Mouse (Mus musculus) embryo, embryonic 10 days (tissue): ENCODE measurements around the gene Hoxb5.
A peak's percentile ranks its signal among the peaks of the same experiment; 100 is the strongest.

Source experiments
- DNase-seq: peaks from one replicate; pipeline ENCODE4 v3.0.0-alpha.2; 2015; ENCODE audit warnings: low spot score

Hoxb5 gene

DNA sequence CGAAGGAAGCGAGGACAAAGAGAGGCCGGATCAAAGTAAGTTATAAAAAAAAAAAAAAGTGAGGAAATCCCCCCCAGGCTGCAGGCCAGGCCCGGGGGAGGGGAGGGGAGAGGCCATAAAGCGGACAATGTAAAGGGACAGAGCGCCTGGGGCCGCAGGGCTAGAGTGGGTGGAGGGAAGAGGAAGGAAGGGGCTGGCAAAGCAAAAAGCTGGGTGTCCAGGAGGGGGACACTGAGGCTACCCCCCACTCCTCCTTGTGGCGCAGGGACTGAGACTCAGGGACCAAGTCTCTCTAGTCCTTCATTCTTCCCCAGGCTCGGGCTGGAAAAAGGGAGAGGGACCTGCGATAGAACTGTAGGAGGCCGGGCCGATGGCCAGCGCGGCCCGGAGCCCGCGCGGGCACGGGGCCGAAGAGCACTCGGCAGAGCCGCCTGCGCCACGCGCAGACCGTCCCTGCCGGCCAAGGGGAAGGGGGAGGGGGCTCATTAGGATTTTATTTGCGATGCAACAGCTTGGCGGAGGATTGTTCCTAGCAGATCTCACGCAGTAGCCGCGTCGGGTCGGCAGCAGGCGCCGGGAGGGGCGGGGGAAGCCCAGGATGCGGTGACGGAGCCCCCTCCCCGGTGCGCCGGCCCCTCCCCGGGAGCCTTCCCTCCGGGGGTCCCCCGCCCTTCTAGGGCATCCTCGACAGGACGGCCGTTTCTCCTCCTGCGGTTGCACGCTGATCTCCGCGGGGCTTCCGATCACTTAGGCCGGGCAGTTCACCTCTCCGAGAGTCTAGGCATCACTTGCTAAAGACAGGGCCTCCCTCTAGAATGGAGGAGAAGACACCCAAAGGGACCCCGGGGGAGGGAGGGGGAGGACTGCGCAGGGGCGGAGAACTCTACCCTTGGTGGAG, 30.9 kb upstream of the Hoxb5 start:
- peak; percentile 54 for DNase-seq

DNA sequence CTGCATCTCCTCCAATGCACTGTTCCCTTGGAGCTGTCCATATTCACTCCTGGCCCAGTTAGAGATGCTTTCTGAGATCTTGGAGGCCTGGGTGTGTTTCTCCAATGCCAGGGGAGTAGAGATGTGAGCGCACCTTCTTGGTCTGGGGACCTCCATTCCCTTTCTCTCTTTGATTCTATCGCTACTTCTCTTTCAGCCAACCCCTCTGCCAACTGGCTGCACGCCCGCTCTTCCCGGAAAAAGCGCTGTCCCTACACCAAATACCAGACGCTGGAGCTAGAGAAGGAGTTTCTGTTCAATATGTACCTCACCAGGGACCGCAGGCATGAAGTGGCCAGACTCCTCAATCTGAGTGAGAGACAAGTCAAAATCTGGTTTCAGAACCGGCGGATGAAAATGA, 28.7 kb upstream of the Hoxb5 start:
- no peak for DNase-seq

- DNase-seq = no peak
Measured at GRCm38 (mm10) chr11:96275896-96276295, 27.2 kb upstream of the Hoxb5 start.

DNA sequence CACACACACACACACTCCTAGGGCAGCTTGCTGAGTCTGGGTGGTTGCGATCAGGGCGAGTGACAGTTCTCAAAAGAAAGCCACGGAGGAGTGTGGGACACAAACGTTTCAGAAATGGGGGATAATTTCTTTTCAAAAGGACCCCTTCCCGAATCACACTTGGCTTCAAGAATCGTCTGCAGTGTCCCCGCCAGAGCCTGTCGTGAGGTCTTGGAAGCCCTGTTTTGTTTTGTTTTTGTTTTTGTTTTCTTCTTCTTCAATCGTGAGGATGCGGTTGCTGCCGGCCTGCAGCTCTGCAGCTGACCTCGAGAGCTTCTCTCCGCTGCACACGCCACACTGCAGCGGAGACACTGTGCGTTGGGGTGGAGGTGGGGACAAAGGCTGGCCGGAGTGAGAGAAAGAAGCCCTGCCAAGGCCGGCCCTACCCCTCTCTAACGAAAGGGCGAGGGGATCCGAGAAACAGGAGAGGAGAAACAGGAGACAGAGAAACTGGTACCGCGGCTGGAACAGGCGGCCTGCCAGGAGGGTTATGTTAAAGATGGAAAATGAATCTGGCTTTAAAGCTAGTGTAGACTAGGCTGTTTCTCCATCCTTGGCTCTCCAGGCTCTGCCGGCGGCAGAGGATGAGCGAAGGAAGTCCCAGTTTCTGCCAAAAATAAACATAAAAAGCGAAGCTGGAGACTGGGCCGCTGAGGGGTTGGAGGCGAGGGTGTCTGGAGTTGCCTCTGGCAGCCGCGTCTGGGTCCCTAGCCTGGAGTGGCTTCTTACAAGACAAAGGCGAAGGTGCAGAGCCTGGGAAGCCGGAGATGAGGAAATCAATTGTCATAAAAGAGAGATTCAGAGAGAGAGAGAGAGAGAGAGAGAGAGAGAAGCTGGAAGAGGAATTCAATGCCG, 25.7 kb upstream of the Hoxb5 start:
- DNase-seq = no peak

- DNase-seq = no peak
Measured at GRCm38 (mm10) chr11:96278324-96278723, 24.8 kb upstream of the Hoxb5 start.

GRCm38 (mm10) chr11:96278773-96279172, 24.4 kb upstream of the Hoxb5 start:
- DNase-seq = peak; percentile 93

- DNase-seq = no peak
Measured at GRCm38 (mm10) chr11:96279421-96280233, 23.5 kb upstream of the Hoxb5 start.

DNA sequence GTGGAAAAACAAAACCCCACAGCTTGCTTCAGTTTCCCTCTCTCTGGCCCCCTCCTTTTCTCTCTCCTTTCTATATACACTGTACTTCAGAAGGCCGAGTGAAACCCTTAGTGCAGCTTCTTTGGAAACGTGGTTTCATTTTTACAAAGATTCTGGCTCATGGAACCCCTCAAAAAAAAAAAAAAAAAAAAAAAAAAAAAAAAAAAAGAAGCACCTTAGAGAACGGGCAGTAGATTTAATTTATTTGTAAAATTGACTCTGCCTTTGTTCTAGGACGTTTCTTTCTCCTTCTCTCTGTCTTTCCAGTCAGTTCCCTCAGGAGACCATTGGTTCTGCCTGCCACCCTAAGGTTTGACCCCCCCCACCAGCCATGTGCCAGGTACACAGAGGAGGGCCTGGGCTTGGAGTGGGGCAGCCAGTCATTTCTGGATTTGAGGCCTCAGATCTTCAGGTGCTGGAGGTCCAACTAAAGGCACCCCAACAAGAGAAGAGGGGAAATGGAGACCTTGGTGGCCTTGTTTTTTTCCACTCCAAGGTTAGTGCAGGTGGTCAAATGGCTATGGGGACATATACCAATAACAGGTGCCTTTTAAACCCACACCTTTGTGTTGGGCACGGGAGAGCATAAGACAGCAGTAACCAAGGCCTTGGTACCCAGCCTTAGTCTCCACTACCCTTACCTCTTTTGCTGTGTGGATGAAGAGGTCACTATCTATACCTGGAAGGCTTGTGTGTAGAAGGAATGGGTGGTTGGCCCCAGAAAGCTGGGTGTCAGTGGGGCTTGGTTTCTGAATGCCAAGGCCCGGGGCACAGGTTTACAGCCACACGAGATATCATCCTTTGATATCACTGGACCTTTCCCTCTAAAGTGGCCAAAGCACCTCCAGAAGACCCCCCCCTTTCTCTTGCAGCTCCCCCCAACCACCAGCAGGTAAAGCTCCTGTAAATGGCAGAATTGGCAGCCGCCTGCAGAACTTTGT, 22.4 kb upstream of the Hoxb5 start:
- no peak for DNase-seq

- no peak for DNase-seq
Measured at GRCm38 (mm10) chr11:96281396-96281795, 21.7 kb upstream of the Hoxb5 start.

GRCm38 (mm10) chr11:96281855-96282570, 21.1 kb upstream of the Hoxb5 start, which contains the start of gene Hoxb8:
Hoxb8 (plus strand) TSS chr11:96281905.
- DNase-seq = peak; percentile 79

GRCm38 (mm10) chr11:96282795-96283430, 20.2 kb upstream of the Hoxb5 start:
- peak; percentile 80 for DNase-seq

GRCm38 (mm10) chr11:96284041-96284749, 18.9 kb upstream of the Hoxb5 start:
- DNase-seq = no peak

- peak; percentile 85 for DNase-seq
Measured at GRCm38 (mm10) chr11:96284774-96285734, 18.1 kb upstream of the Hoxb5 start.

DNA sequence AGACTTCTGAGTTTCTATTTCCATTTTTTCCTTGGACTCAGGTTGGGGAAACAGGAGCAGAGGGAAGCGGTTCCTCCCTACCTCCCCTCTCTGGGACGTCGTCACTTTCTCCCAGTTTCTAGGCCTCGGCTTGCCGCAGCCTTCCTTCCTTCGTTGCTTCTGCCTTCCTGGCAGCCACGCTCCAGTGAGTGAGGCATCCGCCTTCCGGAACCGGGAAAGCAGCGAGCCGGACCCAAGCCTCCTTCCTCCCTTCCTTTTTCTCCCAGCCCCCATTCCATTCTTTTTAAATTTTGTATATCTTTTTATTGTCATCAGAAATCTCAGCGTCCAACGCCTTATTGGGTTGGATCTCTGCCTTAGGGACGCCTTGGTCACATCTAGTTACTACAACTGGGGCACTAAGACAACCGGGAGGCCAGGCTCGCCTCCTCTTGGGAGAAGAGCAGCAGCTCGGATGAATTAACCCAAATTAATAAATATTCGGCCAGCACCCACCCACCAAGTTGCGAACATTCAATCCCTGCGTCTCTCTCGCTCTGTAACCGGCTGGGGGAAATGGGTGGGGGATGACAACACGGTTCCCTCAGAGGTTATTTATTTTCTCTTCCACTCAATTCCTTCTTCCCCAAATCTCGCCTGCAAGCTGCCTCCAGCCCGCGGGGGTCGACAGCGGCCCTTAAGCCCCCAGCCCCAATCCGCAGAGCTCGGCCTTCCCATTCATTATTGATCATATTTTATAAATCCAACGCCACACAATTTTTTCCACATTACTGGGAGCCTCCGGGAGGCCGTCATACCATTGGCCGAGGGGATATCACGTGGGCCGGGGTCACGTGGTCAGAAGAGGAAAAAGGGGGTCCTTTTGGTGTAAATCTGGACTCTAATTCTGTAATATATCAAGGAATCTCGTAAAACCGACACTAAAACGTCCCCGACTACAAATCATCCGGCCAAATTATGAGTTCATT, 17.1 kb upstream of the Hoxb5 start, which contains the start of gene Hoxb7:
Gene Hoxb7 (plus strand): TSS at position 853 of the 968 bp plus-strand sequence.
- peak; percentile 79 for DNase-seq

DNA sequence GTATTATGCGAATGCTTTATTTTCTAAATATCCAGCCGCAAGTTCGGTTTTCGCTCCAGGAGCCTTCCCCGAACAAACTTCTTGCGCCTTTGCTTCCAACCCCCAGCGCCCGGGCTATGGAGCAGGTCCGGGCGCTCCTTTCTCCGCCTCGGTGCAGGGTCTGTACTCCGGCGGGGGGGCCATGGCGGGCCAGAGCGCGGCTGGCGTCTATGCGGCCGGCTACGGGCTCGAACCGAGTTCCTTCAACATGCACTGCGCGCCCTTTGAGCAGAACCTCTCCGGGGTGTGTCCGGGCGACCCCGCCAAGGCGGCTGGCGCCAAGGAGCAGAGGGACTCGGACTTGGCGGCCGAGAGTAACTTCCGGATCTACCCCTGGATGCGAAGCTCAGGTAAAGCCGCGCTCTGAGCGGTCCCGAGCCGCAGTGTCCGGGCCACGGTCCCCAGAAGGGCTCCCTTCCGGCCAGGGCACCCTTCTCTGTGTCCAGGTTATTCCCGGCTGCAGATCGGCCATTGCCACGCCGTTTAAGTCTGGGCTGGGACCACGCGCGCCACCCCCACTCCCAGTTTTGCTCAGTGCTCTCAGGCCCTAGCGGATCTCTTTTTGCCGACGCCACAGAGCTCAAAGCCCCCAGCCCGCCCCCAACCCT, 16.3 kb upstream of the Hoxb5 start:
- no peak for DNase-seq

- no peak for DNase-seq
Measured at GRCm38 (mm10) chr11:96287411-96287810, 15.7 kb upstream of the Hoxb5 start.
